Mouse (Mus musculus): ENCODE results near the gene Bco1. TPM values are rescaled to one million over a fixed set of nuclear protein-coding genes. Genes with fewer than 3 reads are reported as not detected.

Gene Bco1
- total and polyA plus RNA-seq, 3 experiments: 0.06 TPM; not detected in 2

DNA sequence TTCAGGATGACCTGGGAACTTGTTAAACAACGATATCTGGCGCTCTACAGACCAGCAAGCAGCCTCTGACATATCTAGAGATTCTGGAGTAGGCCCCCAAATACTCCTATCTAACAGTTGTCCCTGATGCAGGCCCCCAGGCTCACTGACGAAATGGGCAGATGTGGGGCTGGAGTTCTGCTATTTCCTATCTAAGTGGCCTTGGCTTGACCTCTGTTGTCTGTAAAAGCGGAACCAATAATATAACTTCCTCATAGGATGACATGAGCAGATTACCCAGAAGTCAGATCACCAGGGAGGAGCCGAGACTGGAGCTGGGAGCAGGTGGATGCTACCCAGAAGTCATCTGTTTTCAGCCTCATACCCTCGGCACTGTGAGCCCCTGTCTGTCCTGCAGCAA is 40.6 kb upstream of the Bco1 start:
- H3K79me2 ChIP-seq (replicated peaks; ENCODE audit: control insufficient read depth, insufficient read depth, low read length): no peaks in the 10 kb centered on the region
- WGBS: 37% methylated on average over 6 of the region's 6 CpGs
- H3K36me3 ChIP-seq (ENCODE audit: control insufficient read depth, insufficient read depth, low read length): no peaks in the 10 kb centered on the region
- intact Hi-C loops (cut with DNase I): no loop called here
- no peak overlapping the region for H3K9ac ChIP-seq (ENCODE audit: low read depth, low read length)
- no peaks in the 10 kb centered on the region; the same call in 1 of the 2 replicates for H3K4me1 ChIP-seq (ENCODE audit: control insufficient read depth, insufficient read depth, low read length)
- no peak overlapping the region for H3K27ac ChIP-seq
- peak in 1 of 2 experiments; percentile 24 for DNase-seq
- no peaks in the 10 kb centered on the region for H3K27me3 ChIP-seq (ENCODE audit: control insufficient read depth, insufficient read depth, low read length)
- TF ChIP-seq EP300 (IDR thresholded peaks at IDR 0.05; ENCODE audit: insufficient read depth, low read depth, low read length): no peak
- no peak for TF ChIP-seq POLR2A (IDR thresholded peaks at IDR 0.05; ENCODE audit: insufficient read depth, low read depth, low read length)
- no peak for TF ChIP-seq CTCF (IDR thresholded peaks at IDR 0.05)
- no peak overlapping the region for H3K4me3 ChIP-seq

DNA sequence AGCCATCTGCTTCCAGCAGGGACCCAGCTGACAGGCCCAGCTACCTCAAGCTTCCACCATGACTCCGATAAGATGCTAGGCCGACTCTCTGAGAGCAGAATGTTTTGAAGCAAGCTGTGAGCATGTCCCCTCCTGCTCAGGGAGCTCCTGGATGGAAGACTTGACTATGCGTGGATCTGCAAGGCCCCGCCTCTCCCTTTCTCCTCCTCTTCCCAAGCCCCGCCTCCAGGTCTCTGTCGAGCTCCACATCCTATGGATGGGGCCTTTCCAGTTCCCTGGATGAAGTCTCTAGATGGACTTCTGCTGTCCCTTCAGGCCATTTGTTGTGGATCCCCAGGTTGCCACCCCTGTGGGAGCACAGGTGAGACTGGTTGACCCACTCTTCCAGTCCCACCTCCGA is 36.6 kb upstream of the Bco1 start:
- WGBS: 60% methylated on average over 7 of the region's 7 CpGs
- no peak for DNase-seq
- Histone ChIP-seq H3K4me1 (ENCODE audit: control insufficient read depth, insufficient read depth, low read length) (no peaks in the 10 kb centered on the region), H3K79me2 (replicated peaks; ENCODE audit: control insufficient read depth, insufficient read depth, low read length) (no peaks in the 10 kb centered on the region), H3K36me3 (ENCODE audit: control insufficient read depth, insufficient read depth, low read length) (no peaks in the 10 kb centered on the region), H3K9ac (ENCODE audit: low read depth, low read length) (no peak overlapping the region), H3K27ac (no peak overlapping the region), H3K27me3 (ENCODE audit: control insufficient read depth, insufficient read depth, low read length) (no peaks in the 10 kb centered on the region), H3K4me3 (no peak overlapping the region)
- TF ChIP-seq POLR2A (IDR thresholded peaks at IDR 0.05; ENCODE audit: insufficient read depth, low read depth, low read length) (no peak), EP300 (IDR thresholded peaks at IDR 0.05; ENCODE audit: insufficient read depth, low read depth, low read length) (no peak), CTCF (IDR thresholded peaks at IDR 0.05) (no peak)
- intact Hi-C loops (cut with DNase I): no loop called here

DNA sequence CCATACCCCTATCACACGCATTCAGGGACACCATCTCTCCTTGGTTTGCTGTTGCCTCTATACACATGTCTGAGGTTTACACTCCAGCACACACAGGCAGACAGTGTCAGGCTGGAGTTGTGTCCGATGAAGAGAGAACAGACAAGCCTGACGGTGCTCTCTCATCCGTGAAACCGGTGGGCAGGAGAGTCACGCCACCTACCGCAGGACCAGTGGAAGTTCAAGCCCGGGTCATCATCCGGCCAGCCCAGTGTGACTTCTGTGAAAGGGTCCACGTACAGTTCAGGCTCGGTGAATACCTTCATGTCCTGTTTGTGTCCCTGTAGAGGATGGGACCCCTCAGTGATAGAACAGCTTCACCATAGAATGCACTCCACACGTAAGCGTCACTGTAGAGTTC is 35.3 kb upstream of the Bco1 start:
- Histone ChIP-seq H3K27me3 (ENCODE audit: control insufficient read depth, insufficient read depth, low read length) (peaks cover 1% of the 10 kb centered on the region; the same call in 1 of the 2 replicates), H3K9ac (ENCODE audit: low read depth, low read length) (no peak overlapping the region), H3K27ac (no peak overlapping the region), H3K36me3 (ENCODE audit: control insufficient read depth, insufficient read depth, low read length) (no peaks in the 10 kb centered on the region), H3K4me1 (ENCODE audit: control insufficient read depth, insufficient read depth, low read length) (no peaks in the 10 kb centered on the region), H3K79me2 (replicated peaks; ENCODE audit: control insufficient read depth, insufficient read depth, low read length) (no peaks in the 10 kb centered on the region), H3K4me3 (no peak overlapping the region)
- WGBS: 74% methylated on average over 13 of the region's 13 CpGs
- intact Hi-C loops (cut with DNase I): no loop called here
- TF ChIP-seq CTCF (IDR thresholded peaks at IDR 0.05): no peak
- TF ChIP-seq POLR2A (IDR thresholded peaks at IDR 0.05; ENCODE audit: insufficient read depth, low read depth, low read length): no peak
- no peak for TF ChIP-seq EP300 (IDR thresholded peaks at IDR 0.05; ENCODE audit: insufficient read depth, low read depth, low read length)
- DNase-seq: no peak

DNA sequence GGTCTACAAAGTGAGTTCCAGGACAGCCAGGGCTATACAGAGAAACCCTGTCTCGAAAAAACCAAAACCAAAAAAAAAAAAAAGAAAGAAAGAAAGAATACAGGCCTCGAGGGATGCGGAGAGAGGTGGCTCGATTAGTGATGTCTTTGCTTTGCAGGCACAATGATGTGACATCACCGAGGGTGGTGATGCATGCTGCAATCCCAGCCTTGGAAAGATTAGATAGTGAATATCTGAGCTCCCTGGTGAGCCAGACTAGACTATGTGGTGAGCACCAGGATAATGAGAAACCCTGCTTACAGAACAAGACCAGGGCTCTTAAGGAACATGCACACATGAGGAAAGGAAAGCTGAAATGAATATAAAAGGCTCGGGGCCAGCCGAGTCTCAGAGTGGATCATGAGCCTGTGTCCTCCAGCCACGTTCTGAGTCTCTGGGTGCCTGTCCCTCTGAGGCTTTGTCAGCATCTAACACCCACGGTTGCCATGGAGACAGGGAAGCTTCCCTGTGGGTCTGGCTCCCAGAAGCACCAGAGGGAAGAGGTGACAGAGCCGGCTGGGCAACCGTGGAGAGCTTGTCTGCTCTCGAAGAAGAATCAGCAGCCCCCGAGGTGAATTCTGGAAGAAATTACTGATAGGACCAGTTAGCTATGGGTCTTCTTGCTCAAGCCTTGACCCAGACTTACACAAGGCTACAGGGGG is 34.3 kb upstream of the Bco1 start:
- TF ChIP-seq POLR2A (IDR thresholded peaks at IDR 0.05; ENCODE audit: insufficient read depth, low read depth, low read length) (no peak), CTCF (IDR thresholded peaks at IDR 0.05) (no peak), EP300 (IDR thresholded peaks at IDR 0.05; ENCODE audit: insufficient read depth, low read depth, low read length) (no peak)
- no peaks in the 10 kb centered on the region for H3K4me1 ChIP-seq (ENCODE audit: control insufficient read depth, insufficient read depth, low read length)
- no peak overlapping the region for H3K4me3 ChIP-seq
- no peak for DNase-seq
- H3K9ac ChIP-seq (ENCODE audit: low read depth, low read length): no peak overlapping the region
- peaks cover 1% of the 10 kb centered on the region; the same call in 1 of the 2 replicates for H3K27me3 ChIP-seq (ENCODE audit: control insufficient read depth, insufficient read depth, low read length)
- intact Hi-C loops (cut with DNase I): no loop called here
- no peak overlapping the region for H3K27ac ChIP-seq
- H3K36me3 ChIP-seq (ENCODE audit: control insufficient read depth, insufficient read depth, low read length): no peaks in the 10 kb centered on the region
- 44% methylated on average over 13 of the region's 13 CpGs for WGBS
- H3K79me2 ChIP-seq (replicated peaks; ENCODE audit: control insufficient read depth, insufficient read depth, low read length): no peaks in the 10 kb centered on the region

DNA sequence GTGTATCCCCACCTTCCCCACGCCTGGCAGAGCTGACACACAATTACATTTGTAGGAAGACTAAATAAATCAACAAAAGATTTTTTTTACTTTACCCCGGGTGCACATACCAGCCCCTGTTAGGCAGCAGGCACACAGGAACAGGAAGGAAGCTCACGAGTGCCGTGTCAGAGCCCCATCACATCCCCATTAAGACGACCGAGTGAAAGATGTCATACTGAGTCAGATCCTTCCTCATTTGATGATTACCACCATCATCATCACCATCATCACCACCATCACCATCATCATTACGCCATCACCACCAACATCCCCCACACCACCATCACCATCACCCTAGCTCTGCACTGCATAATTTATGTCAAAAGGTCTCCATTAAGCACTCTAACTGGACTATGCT is 28.7 kb upstream of the Bco1 start:
- H3K27ac ChIP-seq: no peak overlapping the region
- intact Hi-C loops (cut with DNase I): no loop called here
- H3K79me2 ChIP-seq (replicated peaks; ENCODE audit: control insufficient read depth, insufficient read depth, low read length): no peaks in the 10 kb centered on the region
- 59% methylated on average over 7 of the region's 7 CpGs for WGBS
- no peak overlapping the region for H3K9ac ChIP-seq (ENCODE audit: low read depth, low read length)
- H3K36me3 ChIP-seq (ENCODE audit: control insufficient read depth, insufficient read depth, low read length): no peaks in the 10 kb centered on the region
- DNase-seq: no peak
- H3K4me1 ChIP-seq (ENCODE audit: control insufficient read depth, insufficient read depth, low read length): no peaks in the 10 kb centered on the region
- H3K4me3 ChIP-seq: no peak overlapping the region
- TF ChIP-seq EP300 (IDR thresholded peaks at IDR 0.05; ENCODE audit: insufficient read depth, low read depth, low read length) (no peak), POLR2A (IDR thresholded peaks at IDR 0.05; ENCODE audit: insufficient read depth, low read depth, low read length) (no peak), CTCF (IDR thresholded peaks at IDR 0.05) (no peak)
- peaks cover 1% of the 10 kb centered on the region; the same call in 1 of the 2 replicates for H3K27me3 ChIP-seq (ENCODE audit: control insufficient read depth, insufficient read depth, low read length)

DNA sequence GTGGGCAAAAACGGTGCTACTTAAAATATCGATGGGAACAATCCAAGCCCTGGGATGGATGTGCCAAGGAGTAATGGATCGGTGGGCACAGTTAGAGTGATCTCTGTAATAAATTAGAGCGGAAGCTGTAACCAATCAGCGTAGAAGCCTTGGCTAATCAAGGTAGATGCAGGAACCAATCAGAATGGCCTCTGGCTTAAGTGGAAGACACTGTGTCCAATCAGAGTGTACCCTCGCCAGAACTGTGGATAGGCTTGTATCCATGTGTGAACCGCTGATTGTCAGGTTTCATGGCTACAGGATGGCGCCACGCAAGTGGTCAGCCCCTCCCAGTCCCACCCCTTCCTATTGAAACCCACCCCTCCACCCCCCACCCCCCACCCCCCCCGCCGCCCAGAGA is 28.3 kb upstream of the Bco1 start:
- H3K36me3 ChIP-seq (ENCODE audit: control insufficient read depth, insufficient read depth, low read length): no peaks in the 10 kb centered on the region
- H3K27ac ChIP-seq: no peak overlapping the region
- TF ChIP-seq EP300 (IDR thresholded peaks at IDR 0.05; ENCODE audit: insufficient read depth, low read depth, low read length): no peak
- no peak for TF ChIP-seq POLR2A (IDR thresholded peaks at IDR 0.05; ENCODE audit: insufficient read depth, low read depth, low read length)
- no peak for TF ChIP-seq CTCF (IDR thresholded peaks at IDR 0.05)
- peaks cover 1% of the 10 kb centered on the region; the same call in 1 of the 2 replicates for H3K27me3 ChIP-seq (ENCODE audit: control insufficient read depth, insufficient read depth, low read length)
- H3K4me1 ChIP-seq (ENCODE audit: control insufficient read depth, insufficient read depth, low read length): no peaks in the 10 kb centered on the region
- H3K9ac ChIP-seq (ENCODE audit: low read depth, low read length): no peak overlapping the region
- H3K79me2 ChIP-seq (replicated peaks; ENCODE audit: control insufficient read depth, insufficient read depth, low read length): no peaks in the 10 kb centered on the region
- no peak for DNase-seq
- intact Hi-C loops (cut with DNase I): no loop called here
- H3K4me3 ChIP-seq: no peak overlapping the region
- 88% methylated on average over 11 of the region's 11 CpGs for WGBS

Measured in heart, adult 2 months (tissue).